Mouse (Mus musculus) kidney, postnatal 36 days (tissue): ENCODE measurements around the gene Galr3.

Experiments
- DNase-seq, 2 experiments: peaks; one replicate each; pipeline ENCODE4 v3.0.0; 2021 to 2022; ENCODE audit warnings: mixed read lengths in 2 of 2

The Galr3 gene

GRCm38 (mm10) chr15:79057850-79058249 is 16.2 kb downstream of the Galr3 start:
- no peak for DNase-seq

GRCm38 (mm10) chr15:79060887-79061565 is 19.3 kb downstream of the Galr3 start:
- DNase-seq, result peak; percentile 26 to 42

GRCm38 (mm10) chr15:79062376-79063159 is 20.9 kb downstream of the Galr3 start, which contains the start of gene Ankrd54:
Gene Ankrd54 (minus strand): TSS chr15:79062893.
- DNase-seq, result peak; percentile 98 to 100

GRCm38 (mm10) chr15:79063160-79063740 is 21.6 kb downstream of the Galr3 start:
- peak; percentile 30 to 50 for DNase-seq

- DNase-seq, result no peak
Observed at GRCm38 (mm10) chr15:79065086-79065770, 23.5 kb downstream of the Galr3 start.

GRCm38 (mm10) chr15:79066276-79066675 is 24.6 kb downstream of the Galr3 start:
- peak; percentile 47 to 53 for DNase-seq

- DNase-seq, result no peak
Observed at GRCm38 (mm10) chr15:79067631-79068030, 25.9 kb downstream of the Galr3 start.

GRCm38 (mm10) chr15:79068416-79068815 is 26.7 kb downstream of the Galr3 start:
- DNase-seq, result no peak

- peak; percentile 60 to 63 for DNase-seq
Observed at GRCm38 (mm10) chr15:79071117-79072039, 29.7 kb downstream of the Galr3 start.

GRCm38 (mm10) chr15:79073752-79074151 is 32.1 kb downstream of the Galr3 start:
- no peak for DNase-seq

GRCm38 (mm10) chr15:79074446-79074845 is 32.8 kb downstream of the Galr3 start:
- no peak for DNase-seq

GRCm38 (mm10) chr15:79074913-79075532 is 33.3 kb downstream of the Galr3 start, which contains the start of gene Eif3l:
Gene Eif3l (plus strand): TSS chr15:79075179.
- DNase-seq, result peak; percentile 92 to 96

GRCm38 (mm10) chr15:79075658-79076365 is 34.1 kb downstream of the Galr3 start:
- DNase-seq, result no peak

GRCm38 (mm10) chr15:79079567-79079966 is 37.9 kb downstream of the Galr3 start:
- peak in 1 of 2 experiments; percentile 29 for DNase-seq

- DNase-seq, result no peak
Observed at GRCm38 (mm10) chr15:79092284-79092683, 50.6 kb downstream of the Galr3 start.
